Mouse (Mus musculus) MEL (cell line): ENCODE measurements around the gene Hif1an. TPM values are rescaled to one million over a fixed set of nuclear protein-coding genes. Genes with fewer than 3 reads are reported as not detected.

Experiments
- DNase-seq: peaks from one replicate; pipeline ENCODE4 v3.0.0; 2011; ENCODE audit warnings: low read depth, low spot score
- H3K27ac ChIP-seq: 2 replicates; pipeline ENCODE4 v1.5.1; 2012; ENCODE audit warnings: low read depth, mild to moderate bottlenecking, control low read depth, low read length, moderate library complexity; ENCODE audit not compliant: control insufficient read depth
- H3K27me3 ChIP-seq, 2 experiments: fragments of 150-350 bp in 1 of 2; sonication (generic) in 1 of 2; 2 replicates each; pipeline ENCODE4 v1.6.1; 2012; ENCODE audit warnings: low read length in 2 of 2, mild to moderate bottlenecking in 2 of 2, improper control_type of control experiment in 1 of 2, moderate library complexity in 1 of 2; ENCODE audit not compliant: insufficient read depth in 2 of 2, control insufficient read depth in 1 of 2
- H3K36me3 ChIP-seq, 2 experiments: 2 replicates each; pipeline ENCODE4 v1.6.1; 2012 to 2014; ENCODE audit warnings: low read length in 2 of 2, improper control_type of control experiment in 1 of 2, inconsistent platforms in 1 of 2, mild to moderate bottlenecking in 1 of 2; ENCODE audit not compliant: insufficient read depth in 2 of 2, control insufficient read depth in 1 of 2
- H3K4me1 ChIP-seq, 2 experiments: fragments of 150-350 bp in 1 of 2; sonication (generic) in 1 of 2; 2 replicates each; pipeline ENCODE4 v1.6.1; 2012; ENCODE audit warnings: low read length in 2 of 2, improper control_type of control experiment in 1 of 2, mild to moderate bottlenecking in 1 of 2; ENCODE audit not compliant: insufficient read depth in 2 of 2, control insufficient read depth in 1 of 2
- H3K4me3 ChIP-seq, 2 experiments: fragments of 150-350 bp in 1 of 2; sonication (generic) in 1 of 2; 2 replicates each; pipeline ENCODE4 v1.5.1; 2012; ENCODE audit warnings: low read depth in 2 of 2, low read length in 2 of 2, mild to moderate bottlenecking in 2 of 2, moderate library complexity in 2 of 2, control low read depth in 1 of 2, improper control_type of control experiment in 1 of 2; ENCODE audit not compliant: control insufficient read depth in 1 of 2, insufficient read depth in 1 of 2
- H3K79me2 ChIP-seq: 2 replicates; pipeline ENCODE4 v1.6.1; 2012; ENCODE audit warnings: mild to moderate bottlenecking, low read length, moderate library complexity; ENCODE audit not compliant: control insufficient read depth, poor library complexity, insufficient read depth
- H3K9ac ChIP-seq: 2 replicates; pipeline ENCODE4 v1.6.1; 2012; ENCODE audit warnings: low read depth, mild to moderate bottlenecking, control low read depth, low read length, moderate library complexity; ENCODE audit not compliant: control insufficient read depth, poor library complexity, severe bottlenecking
- H3K9me3 ChIP-seq: fragments of 150-350 bp; sonication (generic); replicated peaks from 2 replicates; pipeline ENCODE4 v1.6.1; 2012; ENCODE audit warnings: mild to moderate bottlenecking, low read length, improper control_type of control experiment, moderate library complexity; ENCODE audit not compliant: insufficient read depth
- CHD1 ChIP-seq: IDR thresholded peaks from 2 replicates; pipeline ENCODE4 v1.6.1; 2012; ENCODE audit warnings: low read depth, mild to moderate bottlenecking, inconsistent platforms, low read length, improper control_type of control experiment
- E2F4 ChIP-seq: IDR thresholded peaks from 2 replicates; pipeline ENCODE4 v1.6.1; 2011; ENCODE audit warnings: low read depth, low read length, improper control_type of control experiment, borderline replicate concordance
- ELF1 ChIP-seq: IDR thresholded peaks from 2 replicates; pipeline ENCODE4 v1.6.1; 2014; ENCODE audit warnings: low read depth, mild to moderate bottlenecking, inconsistent platforms, low read length, improper control_type of control experiment, moderate library complexity
- EP300 ChIP-seq, 2 experiments: IDR thresholded peaks; 2 replicates each; pipeline ENCODE4 v1.6.1; 2011; ENCODE audit warnings: improper control_type of control experiment in 2 of 2, low read length in 2 of 2, low read depth in 1 of 2, mild to moderate bottlenecking in 1 of 2
- GATA1 ChIP-seq: IDR thresholded peaks from 2 replicates; pipeline ENCODE4 v1.6.1; 2011; ENCODE audit warnings: low read depth, low read length, improper control_type of control experiment
- HCFC1 ChIP-seq: IDR thresholded peaks from 2 replicates; pipeline ENCODE4 v1.6.1; 2012; ENCODE audit warnings: low read depth, mild to moderate bottlenecking, inconsistent platforms, low read length, improper control_type of control experiment, moderate library complexity
- JUND ChIP-seq: IDR thresholded peaks from 2 replicates; pipeline ENCODE4 v1.6.1; 2011; ENCODE audit warnings: low read depth, mild to moderate bottlenecking, improper control_type of control experiment, low read length
- MAFK ChIP-seq: IDR thresholded peaks from 2 replicates; pipeline ENCODE4 v1.6.1; 2011; ENCODE audit warnings: low read depth, mild to moderate bottlenecking, low read length, improper control_type of control experiment, borderline replicate concordance
- MAZ ChIP-seq: IDR thresholded peaks from 2 replicates; pipeline ENCODE4 v1.6.1; 2012; ENCODE audit warnings: low read depth, mild to moderate bottlenecking, inconsistent platforms, low read length, improper control_type of control experiment
- MEF2A ChIP-seq: IDR thresholded peaks from 2 replicates; pipeline ENCODE4 v1.6.1; 2014; ENCODE audit warnings: low read depth, mild to moderate bottlenecking, inconsistent platforms, low read length, improper control_type of control experiment; ENCODE audit not compliant: poor library complexity, insufficient replicate concordance, severe bottlenecking; ENCODE audit errors: extremely low read depth
- MYB ChIP-seq: IDR thresholded peaks from 2 replicates; pipeline ENCODE4 v1.6.1; 2011; ENCODE audit warnings: mild to moderate bottlenecking, low read depth, low read length, improper control_type of control experiment
- NRF1 ChIP-seq: IDR thresholded peaks from 2 replicates; pipeline ENCODE4 v1.6.1; 2014; ENCODE audit warnings: low read depth, mild to moderate bottlenecking, inconsistent platforms, low read length, improper control_type of control experiment, moderate library complexity; ENCODE audit not compliant: poor library complexity, insufficient read depth, severe bottlenecking
- RAD21 ChIP-seq: IDR thresholded peaks from 2 replicates; pipeline ENCODE4 v1.6.1; 2011; ENCODE audit warnings: mild to moderate bottlenecking, low read depth, low read length, improper control_type of control experiment
- SMC3 ChIP-seq: IDR thresholded peaks from 2 replicates; pipeline ENCODE4 v1.6.1; 2011; ENCODE audit warnings: low read depth, low read length, improper control_type of control experiment
- TAL1 ChIP-seq: IDR thresholded peaks from 2 replicates; pipeline ENCODE4 v1.6.1; 2012; ENCODE audit warnings: mild to moderate bottlenecking, inconsistent platforms, low read length, moderate library complexity, mixed read lengths
- TCF12 ChIP-seq: IDR thresholded peaks from 2 replicates; pipeline ENCODE4 v1.6.1; 2014; ENCODE audit warnings: low read depth, mild to moderate bottlenecking, inconsistent platforms, low read length, improper control_type of control experiment, moderate library complexity
- UBTF ChIP-seq: IDR thresholded peaks from 2 replicates; pipeline ENCODE4 v1.6.1; 2012; ENCODE audit warnings: low read depth, mild to moderate bottlenecking, inconsistent platforms, low read length, improper control_type of control experiment, moderate library complexity, borderline replicate concordance; ENCODE audit not compliant: insufficient read depth
- USF1 ChIP-seq: IDR thresholded peaks from 2 replicates; pipeline ENCODE4 v1.6.1; 2014; ENCODE audit warnings: low read depth, mild to moderate bottlenecking, inconsistent platforms, low read length, improper control_type of control experiment, moderate library complexity
- ZC3H11A ChIP-seq: IDR thresholded peaks from 2 replicates; pipeline ENCODE4 v1.6.1; 2012; ENCODE audit warnings: low read depth, mild to moderate bottlenecking, inconsistent platforms, low read length, improper control_type of control experiment
- ZKSCAN1 ChIP-seq: IDR thresholded peaks from 2 replicates; pipeline ENCODE4 v1.6.1; 2012; ENCODE audit warnings: low read depth, mild to moderate bottlenecking, inconsistent platforms, low read length, improper control_type of control experiment, moderate library complexity
- polyA plus RNA-seq, 2 experiments: library from polyadenylated mRNA; stranded (reverse) in 1 of 2; unstranded in 1 of 2; fragments of >175 nt in 1 of 2; fragments of >200 nt in 1 of 2; gene quantifications; 2 replicates each; pipeline versions ENCODE4 v1.2.1 to v1.2.4; 2012; ENCODE audit warnings: low replicate concordance in 2 of 2, low read depth in 1 of 2; ENCODE audit not compliant: insufficient read length in 2 of 2, insufficient read depth in 1 of 2, missing spikeins in 1 of 2
- total RNA-seq: library from RNA; depleted of rRNA; stranded (reverse); fragments of 300-350 nt; gene quantifications from 2 replicates; pipeline ENCODE4 v1.2.3, GENCODE M21; 2012

The Hif1an gene
- total and polyA plus RNA-seq, 3 experiments: 16.9 to 54.5 (median 36.1) TPM

DNA sequence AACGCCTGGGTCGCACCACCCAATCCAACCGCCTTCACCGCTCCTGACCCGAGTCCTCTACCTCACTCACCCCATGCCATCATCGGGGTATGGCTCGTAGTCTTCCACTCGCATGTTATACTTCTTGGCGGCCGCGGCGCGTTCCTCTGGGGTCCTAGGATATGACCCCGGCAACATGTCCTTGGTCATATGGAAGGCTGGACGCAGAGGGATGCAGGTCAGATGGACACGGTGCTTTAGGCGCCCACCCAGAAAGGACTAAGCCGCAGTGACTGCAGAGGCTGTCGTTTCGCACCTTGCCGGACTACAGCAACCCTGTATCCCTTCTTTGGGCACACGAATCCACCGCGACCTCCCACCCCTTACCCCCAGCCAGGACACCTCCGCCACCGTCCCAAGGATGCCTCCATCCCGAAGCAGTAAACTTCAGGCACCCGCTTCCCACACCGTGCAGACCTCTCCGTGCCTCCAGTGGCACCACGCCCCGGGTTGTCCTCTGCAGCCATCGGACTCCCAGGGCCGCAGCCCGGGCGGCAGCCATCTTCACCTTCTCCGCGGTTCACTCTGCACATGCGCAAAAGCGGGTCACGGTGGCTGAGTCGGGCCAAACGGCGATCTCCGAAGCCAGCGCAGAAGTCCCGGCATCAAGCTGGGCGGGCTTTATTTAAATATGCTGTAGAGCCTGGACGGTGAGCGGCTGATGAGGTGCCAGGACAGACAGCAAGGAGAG, 7.6 kb upstream of the Hif1an start, which contains the start of gene Ndufb8 (continued):
- TF ChIP-seq TCF12: peak; percentile 83
- peak; percentile 92 for TF ChIP-seq HCFC1
- TF ChIP-seq E2F4: peak; percentile 90

DNA sequence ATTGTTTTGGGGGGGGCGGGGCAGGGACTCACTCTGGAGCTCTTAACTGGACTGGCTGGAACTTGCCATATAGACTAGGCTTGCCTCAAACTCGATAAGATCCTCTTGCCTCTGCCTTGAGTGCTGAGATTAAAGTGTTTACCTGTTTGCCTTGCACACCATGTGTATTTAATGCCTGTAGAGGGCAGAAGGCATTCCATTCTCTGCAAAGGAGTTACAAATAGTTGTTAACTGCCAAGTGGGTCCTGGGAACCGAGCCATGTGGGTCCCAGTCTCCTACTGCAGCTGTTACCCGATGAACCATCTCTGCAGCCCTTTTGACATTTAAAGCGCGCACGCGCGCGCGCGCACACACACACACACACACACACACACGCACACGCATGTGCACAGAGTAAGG, 1.4 kb downstream of the Hif1an start:
- H3K36me3 ChIP-seq: peaks cover 16 to 19% of the 10 kb centered on the region in 2 experiments
- peaks cover 19% of the 10 kb centered on the region for H3K79me2 ChIP-seq
- H3K4me1 ChIP-seq: peaks cover 2 to 9% of the 10 kb centered on the region in 2 experiments; a peak in 3 of 4 replicates
- no peaks in the 10 kb centered on the region for H3K27me3 ChIP-seq
- no peak overlapping the region for H3K9ac ChIP-seq
- no peak overlapping the region for H3K4me3 ChIP-seq
- no peak for DNase-seq
- no peaks in the 10 kb centered on the region for H3K9me3 ChIP-seq
- H3K27ac ChIP-seq: no peak overlapping the region
- TF ChIP-seq UBTF (no peak), USF1 (no peak), MAFK (no peak), MEF2A (no peak), HCFC1 (no peak), ELF1 (no peak), MYB (no peak), NRF1 (no peak), RAD21 (no peak), JUND (no peak), TAL1 (no peak), SMC3 (no peak)

DNA sequence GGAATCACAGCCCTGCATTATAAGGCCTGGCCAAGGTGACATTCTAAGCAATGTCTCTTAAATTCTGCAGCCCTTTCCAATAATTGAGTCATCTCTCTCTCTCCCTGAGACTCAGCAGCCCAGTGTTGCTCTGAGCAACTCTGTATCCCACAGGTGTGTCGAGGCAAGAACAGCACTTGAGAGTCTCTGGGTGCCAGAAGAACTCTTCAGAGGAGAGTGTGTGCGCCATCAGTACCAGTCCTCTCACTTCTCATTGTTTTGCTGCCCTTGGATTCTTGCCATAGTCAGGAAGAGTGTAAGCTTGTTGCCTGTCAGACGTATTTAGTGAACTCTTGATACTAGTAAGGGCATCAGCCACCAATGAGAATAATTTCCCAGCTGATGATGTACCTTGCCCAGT, 5.1 kb downstream of the Hif1an start:
- Histone ChIP-seq H3K9me3 (no peaks in the 10 kb centered on the region), H3K4me3 (no peak overlapping the region), H3K27ac (no peak overlapping the region), H3K79me2 (peaks cover 19% of the 10 kb centered on the region), H3K4me1 (peaks cover 2 to 9% of the 10 kb centered on the region in 2 experiments; a peak in 3 of 4 replicates), H3K36me3 (peaks cover 17 to 26% of the 10 kb centered on the region in 2 experiments), H3K9ac (no peak overlapping the region), H3K27me3 (no peaks in the 10 kb centered on the region)
- TF ChIP-seq EP300 (IDR thresholded peaks at IDR 0.05; ENCODE audit: low read depth in 1 of 2, low read length in 2 of 2): no peak
- TF ChIP-seq CHD1: no peak
- TF ChIP-seq MAZ: no peak
- TF ChIP-seq NRF1: no peak
- no peak for TF ChIP-seq ZKSCAN1
- no peak for TF ChIP-seq MAFK
- TF ChIP-seq ZC3H11A: no peak
- no peak for TF ChIP-seq GATA1
- no peak for DNase-seq
